Mouse (Mus musculus) inflammation-experienced regulatory T-cells, adult 16 weeks (primary cell): ENCODE data around the gene Klhl15. TPM values are rescaled to one million over a fixed set of nuclear protein-coding genes. Genes with fewer than 3 reads are reported as not detected.

Source experiments
- polyA plus RNA-seq: library from polyadenylated mRNA; unstranded; fragments of 100-300 nt; shearing (Covaris generic); gene quantifications from one replicate; pipeline ENCODE4 v1.2.1, GENCODE M21; 2017

Gene Klhl15
- polyA plus RNA-seq: 10.0 TPM

DNA sequence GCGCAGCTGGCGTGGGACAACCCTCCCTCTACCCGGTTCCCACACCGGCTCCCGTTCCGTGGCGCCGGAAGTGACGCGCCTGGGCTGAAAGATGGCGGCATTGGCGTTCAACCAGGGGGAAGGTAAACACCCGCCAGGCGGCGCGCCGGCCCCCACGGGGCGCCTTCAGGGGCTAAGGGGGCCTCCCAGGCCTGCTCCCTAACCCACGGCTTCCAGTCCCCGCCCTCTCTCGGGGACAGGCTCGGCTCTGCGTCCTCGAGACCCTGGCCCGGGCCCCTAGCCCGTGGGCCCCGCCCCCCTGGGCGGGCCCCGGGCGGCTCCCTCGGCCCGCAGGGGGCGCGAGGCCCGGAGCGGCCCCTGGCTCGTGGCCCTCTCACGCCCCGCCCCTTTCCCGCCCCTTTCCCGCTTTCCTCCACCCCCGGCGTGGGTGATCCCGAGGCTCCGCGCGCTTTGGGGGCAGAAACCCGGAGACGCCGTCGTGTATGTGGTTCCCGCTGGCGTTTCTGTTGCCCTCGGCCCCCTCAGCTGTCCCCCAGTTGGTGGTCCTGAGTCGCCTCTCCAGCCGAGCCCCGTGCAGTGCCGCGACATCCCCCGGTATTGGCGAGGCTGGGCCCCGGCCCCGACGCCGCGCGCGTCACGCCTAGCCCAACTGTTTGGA lies at the start of gene Klhl15:
Gene Klhl15 (plus strand): TSS at position 68 of the 658 bp plus-strand sequence.

DNA sequence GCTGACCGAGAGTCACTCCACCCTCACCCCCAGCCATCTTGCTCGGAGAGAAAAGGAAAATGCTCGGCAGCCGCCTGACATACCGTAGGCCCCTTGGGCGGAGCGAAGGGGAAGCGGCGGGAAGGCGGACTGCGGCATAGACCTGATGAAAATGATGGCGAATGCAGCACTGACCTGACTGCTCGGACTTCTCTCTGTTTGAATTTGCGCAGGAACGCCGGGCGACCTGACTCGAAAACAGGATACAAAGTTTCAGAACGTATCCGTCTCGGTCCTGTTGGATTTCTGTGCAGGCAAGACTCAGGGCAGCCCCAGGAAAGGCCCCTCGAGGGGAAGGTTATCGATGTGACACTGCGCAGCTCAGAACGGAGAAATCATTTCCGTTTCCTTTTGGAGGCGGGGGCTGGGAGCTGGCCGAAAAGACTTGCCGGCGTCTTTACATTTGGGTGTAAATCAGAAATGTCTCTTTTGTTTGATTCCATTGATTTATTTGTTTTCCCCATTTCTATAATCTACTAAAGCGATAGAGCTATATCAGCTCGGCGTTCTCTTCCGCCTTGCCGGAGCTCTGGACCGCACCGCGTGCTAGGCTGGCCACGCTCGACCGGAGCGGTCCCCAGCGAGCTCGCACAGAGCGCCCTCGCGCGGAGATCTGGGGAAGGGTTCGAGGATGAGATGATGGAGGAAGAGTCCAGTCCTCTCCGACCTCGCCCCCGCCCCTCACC lies 21.6 kb upstream of the Klhl15 start, which contains the start of gene Eif2s3x:
Gene Eif2s3x (minus strand): TSS at position 266 of the 725 bp plus-strand sequence.

Other genes with a start within 250 kb of the Klhl15 start
- gene Zfx, start 110.9 kb upstream of the Klhl15 start, polyA plus RNA-seq: 56.8 TPM
- gene Eif2s3x, start 21.7 kb upstream of the Klhl15 start, polyA plus RNA-seq: 56.7 TPM
- gene Fam90a1b, start 132.2 kb downstream of the Klhl15 start, polyA plus RNA-seq: not detected
- 20.0 TPM for gene Apoo, start 132.5 kb downstream of the Klhl15 start, polyA plus RNA-seq